ENCODE assay signal across 8 mouse cellular contexts in genomic region chr2:84617637-84618515, GRCm38 (mm10). TPM values are rescaled to one million over a fixed set of nuclear protein-coding genes. Genes with fewer than 3 reads are reported as not detected.
DNase-seq lines count a peak whose midpoint lies in the region; ATAC-seq lines count a peak whose summit lies in the region.

No protein-coding gene starts in this region.

- no peak overlapping the region for H3K9ac ChIP-seq in heart, embryonic 11.5 days (ENCODE audit: low read depth, low read length)
- H3K9ac ChIP-seq in midbrain, embryonic 15.5 days: no peak overlapping the region

- no peaks in the 10 kb centered on the region for H3K9me3 ChIP-seq in heart, embryonic 11.5 days (replicated peaks; ENCODE audit: control insufficient read depth, low read length)
- H3K9me3 ChIP-seq in midbrain, embryonic 15.5 days: no peaks in the 10 kb centered on the region

- peaks cover 19% of the 10 kb centered on the region for H3K4me1 ChIP-seq in heart, embryonic 11.5 days (ENCODE audit: control insufficient read depth, insufficient read depth, low read length)
- no peaks in the 10 kb centered on the region for H3K4me1 ChIP-seq in midbrain, embryonic 15.5 days

- ATAC-seq in CD4-positive, CD25-positive, alpha-beta regulatory T cell, adult 4 months: peak; percentile 99
- peak; percentile 51; the same call in 1 of the 2 replicates for ATAC-seq in heart, embryonic 11.5 days (replicated peaks; ENCODE audit: insufficient number of reproducible peaks, low FRiP score, low TSS enrichment)
- peak; percentile 88 for ATAC-seq in midbrain, embryonic 15.5 days (replicated peaks)

- peak; percentile 51 for DNase-seq in adrenal gland, postnatal 10 days
- DNase-seq in adrenal gland, postnatal 4 days (ENCODE audit: low spot score in 2 of 2): no peak
- peak; percentile 52 for DNase-seq in cerebellum, adult 8-10 months
- DNase-seq in layer of hippocampus, adult 9-10 months (ENCODE audit: low spot score): peak; percentile 71
- no peak for DNase-seq in testis, postnatal 10 days (ENCODE audit: low spot score)

- H3K36me3 ChIP-seq in heart, embryonic 11.5 days (ENCODE audit: control insufficient read depth, insufficient read depth, low read length): peaks cover 30% of the 10 kb centered on the region
- peaks cover 52% of the 10 kb centered on the region for H3K36me3 ChIP-seq in midbrain, embryonic 15.5 days (replicated peaks)

- H3K4me2 ChIP-seq in heart, embryonic 11.5 days: no peak overlapping the region
- no peak overlapping the region for H3K4me2 ChIP-seq in midbrain, embryonic 15.5 days

- H3K4me3 ChIP-seq in heart, embryonic 11.5 days (ENCODE audit: low read depth, low read length): no peak overlapping the region
- no peak overlapping the region for H3K4me3 ChIP-seq in midbrain, embryonic 15.5 days

- peak overlapping the region; percentile 3; the same call in 1 of the 2 replicates for H3K27ac ChIP-seq in heart, embryonic 11.5 days (ENCODE audit: low read depth, low read length)
- no peak overlapping the region for H3K27ac ChIP-seq in midbrain, embryonic 15.5 days

- no peaks in the 10 kb centered on the region for H3K27me3 ChIP-seq in heart, embryonic 11.5 days (ENCODE audit: control insufficient read depth, insufficient read depth, low read length)
- no peaks in the 10 kb centered on the region for H3K27me3 ChIP-seq in midbrain, embryonic 15.5 days (replicated peaks)

- 73% methylated on average over 3 of the region's 3 CpGs for WGBS in heart, embryonic 11.5 days (ENCODE audit: insufficient replicate concordance)
- WGBS in midbrain, embryonic 15.5 days: 71% methylated on average over 3 of the region's 3 CpGs

RNA-seq across cellular contexts. Expression of gene Ctnnd1, which starts 32.7 kb away (rescaled TPM):
- total RNA-seq in adrenal gland, postnatal 10 days (2021): 100 to 1,000 TPM; 112 to 126 TPM
- total RNA-seq in adrenal gland, postnatal 4 days (2021): 100 to 1,000 TPM; 157 to 165 TPM
- polyA plus RNA-seq in CD4-positive, CD25-positive, alpha-beta regulatory T cell, adult 4 months (2017; shearing (Covaris generic)): 1 to 10 TPM in 1 of 2 experiments, under 1 TPM in 1; 0.89 to 1.1 TPM
- 71.2 and 77.5 TPM in 2 replicates for polyA plus RNA-seq in heart, embryonic 11.5 days (2014; fragmentation: Nextera tagmentation; extraction: Ambion mirVana)
- polyA plus RNA-seq in midbrain, embryonic 15.5 days (2015; fragmentation: Nextera tagmentation; extraction: Ambion mirVana): 31.3 and 34.2 TPM in 2 replicates

RNA-seq across cellular contexts. Expression of gene Btbd18, which starts 41.0 kb away (rescaled TPM):
- under 1 TPM in 1 of 2 experiments, not detected in 1; 0.15 TPM for total RNA-seq in adrenal gland, postnatal 10 days (2021)
- under 1 TPM; 0.22 to 0.42 TPM for total RNA-seq in adrenal gland, postnatal 4 days (2021)
- polyA plus RNA-seq in CD4-positive, CD25-positive, alpha-beta regulatory T cell, adult 4 months (2017; shearing (Covaris generic)): under 1 TPM in 1 of 2 experiments, not detected in 1; 0.48 TPM
- polyA plus RNA-seq in heart, embryonic 11.5 days (2014; fragmentation: Nextera tagmentation; extraction: Ambion mirVana): 0.14 and 0.20 TPM in 2 replicates
- polyA plus RNA-seq in midbrain, embryonic 15.5 days (2015; fragmentation: Nextera tagmentation; extraction: Ambion mirVana): 0.14 and 0.19 TPM in 2 replicates

RNA-seq across cellular contexts. Expression of gene Selenoh, which starts 52.7 kb away (rescaled TPM):
- 10 to 100 TPM; 55.4 to 67.6 TPM for total RNA-seq in adrenal gland, postnatal 10 days (2021)
- total RNA-seq in adrenal gland, postnatal 4 days (2021): 10 to 100 TPM; 87.7 to 89.0 TPM
- polyA plus RNA-seq in CD4-positive, CD25-positive, alpha-beta regulatory T cell, adult 4 months (2017; shearing (Covaris generic)): 100 to 1,000 TPM in 1 of 2 experiments, 10 to 100 TPM in 1; 96.4 to 131 TPM
- 298 and 299 TPM in 2 replicates for polyA plus RNA-seq in heart, embryonic 11.5 days (2014; fragmentation: Nextera tagmentation; extraction: Ambion mirVana)
- 168 and 174 TPM in 2 replicates for polyA plus RNA-seq in midbrain, embryonic 15.5 days (2015; fragmentation: Nextera tagmentation; extraction: Ambion mirVana)

RNA-seq across cellular contexts. Expression of gene Gm28635, which starts 60.0 kb away (rescaled TPM):
- not detected for total RNA-seq in adrenal gland, postnatal 10 days (2021)
- total RNA-seq in adrenal gland, postnatal 4 days (2021): not detected
- polyA plus RNA-seq in CD4-positive, CD25-positive, alpha-beta regulatory T cell, adult 4 months (2017; shearing (Covaris generic)): not detected
- not detected in 2 replicates for polyA plus RNA-seq in heart, embryonic 11.5 days (2014; fragmentation: Nextera tagmentation; extraction: Ambion mirVana)
- not detected in 2 replicates for polyA plus RNA-seq in midbrain, embryonic 15.5 days (2015; fragmentation: Nextera tagmentation; extraction: Ambion mirVana)

Comparison
In these comparisons a context has a peak if more than half of its experiments do, and no peak if none do; other contexts are left out.
1. DNase-seq: peak in adrenal gland, postnatal 10 days (single experiment), cerebellum, adult 8-10 months (single experiment) and layer of hippocampus, adult 9-10 months (single experiment); none in adrenal gland, postnatal 4 days (0 of 2) and testis, postnatal 10 days (single experiment).
2. RNA of gene Ctnnd1, which starts 32.7 kb away (polyA plus RNA-seq): 71.2 to 77.5 TPM in heart, embryonic 11.5 days and 31.3 to 34.2 TPM in midbrain, embryonic 15.5 days; 0.89 to 1.1 TPM in CD4-positive, CD25-positive, alpha-beta regulatory T cell, adult 4 months; every median in the first group is over 10 times any median in the second.
3. Peak in every context shown above with its lines, with median percentiles within 50 percentile points of each other: ATAC-seq.